21 mouse cellular contexts compared by ENCODE assay signal in the genomic region with DNA sequence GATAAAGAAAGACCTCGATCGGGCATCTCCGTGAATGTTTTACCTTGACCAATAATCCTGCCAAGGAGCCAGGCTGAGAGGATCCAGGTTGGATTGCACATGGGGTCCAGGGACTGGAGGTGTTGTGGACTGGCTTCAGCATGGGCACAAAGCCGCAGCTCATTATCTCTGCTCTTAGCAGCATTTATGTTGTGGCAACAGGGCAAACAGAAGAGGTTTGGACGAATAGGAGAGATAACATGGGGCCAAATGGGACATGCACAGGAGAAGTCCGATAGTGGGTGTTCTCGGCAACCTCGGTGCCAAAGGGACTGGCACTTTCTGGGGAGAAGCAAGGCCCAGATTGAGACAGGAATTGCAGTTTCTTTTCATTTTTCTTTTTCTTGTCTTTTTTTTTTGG.
A peak's percentile ranks its signal among the peaks of the same experiment; 100 is the strongest.
DNase-seq lines count a peak whose midpoint lies in the region; ATAC-seq and TF ChIP-seq lines count a peak whose summit lies in the region.
"Had no signal": no experiment of that assay in that cellular context is flagged by ENCODE, and none has a peak within 500 bp of the region (broad histone marks: within the 10 kb centered on the region; RNA-seq: fewer than 3 reads in every experiment).

No protein-coding gene starts in this region.

- H3K79me2 ChIP-seq in heart, adult 2 months (replicated peaks; ENCODE audit: control insufficient read depth, insufficient read depth, low read length): no peaks in the 10 kb centered on the region

- peak; percentile 31 to 71 for DNase-seq in heart, adult 2 months
- DNase-seq in heart, embryonic 10.5 days (ENCODE audit: low spot score): no peak
- DNase-seq in heart, adult 8-10 months (ENCODE audit: low spot score): peak; percentile 33
- DNase-seq in heart, postnatal 25 days (ENCODE audit: low spot score): peak; percentile 13
- DNase-seq in ovary, postnatal 10 days (ENCODE audit: low spot score): no peak
- no peak for DNase-seq in MN1 (ENCODE audit: low spot score)
- DNase-seq in spleen, postnatal 14 days (ENCODE audit: low spot score in 2 of 2): no peak
- DNase-seq: adrenal gland, adult 8-10 months; adrenal gland, postnatal 36 days; cerebellum, adult 8-10 months; cerebellum, postnatal 14 days; embryo, embryonic 11 days; kidney, adult 11 months; kidney, adult 9 months had no signal

- no peak for TF ChIP-seq POLR2A in heart, adult 2 months (IDR thresholded peaks at IDR 0.05; ENCODE audit: insufficient read depth, low read depth, low read length)

- 0 out of 2 replicates have a peak, but pooled peaks have one; percentile 49 for ATAC-seq in heart, embryonic 16.5 days (replicated peaks; ENCODE audit: extremely low read depth, insufficient read depth, low FRiP score)
- ATAC-seq: forebrain, embryonic 14.5 days had no signal

- no peaks in the 10 kb centered on the region for H3K4me1 ChIP-seq in heart, adult 2 months (ENCODE audit: control insufficient read depth, insufficient read depth, low read length)
- H3K4me1 ChIP-seq in heart, embryonic 10.5 days: peaks cover 11% of the 10 kb centered on the region; the same call in 1 of the 2 replicates
- peaks cover 5% of the 10 kb centered on the region for H3K4me1 ChIP-seq in heart, embryonic 16.5 days (ENCODE audit: control insufficient read depth, insufficient read depth, low read length)
- H3K4me1 ChIP-seq: hindbrain, embryonic 15.5 days had no signal

- H3K4me2 ChIP-seq in heart, embryonic 16.5 days (ENCODE audit: low read depth, low read length): no peak overlapping the region; the same call in 1 of the 2 replicates
- H3K4me2 ChIP-seq: embryonic facial prominence, embryonic 15.5 days; hindbrain, embryonic 15.5 days had no signal

- H3K27ac ChIP-seq in heart, adult 2 months: no peak overlapping the region; the same call in 1 of the 2 replicates
- no peak overlapping the region for H3K27ac ChIP-seq in heart, embryonic 10.5 days
- H3K27ac ChIP-seq in heart, embryonic 16.5 days (ENCODE audit: low read length): no peak overlapping the region
- H3K27ac ChIP-seq: forebrain, embryonic 10.5 days; hindbrain, embryonic 15.5 days had no signal

- no peak overlapping the region for H3K9ac ChIP-seq in heart, adult 2 months (ENCODE audit: low read depth, low read length)
- H3K9ac ChIP-seq in heart, embryonic 16.5 days (ENCODE audit: low read length): no peak overlapping the region
- H3K9ac ChIP-seq: embryonic facial prominence, embryonic 15.5 days; hindbrain, embryonic 15.5 days had no signal

- 47% methylated on average over 8 of the region's 8 CpGs for WGBS in heart, adult 2 months
- 65% methylated on average over 8 of the region's 8 CpGs for WGBS in heart, embryonic 10.5 days
- WGBS in heart, embryonic 16.5 days: 50% methylated on average over 8 of the region's 8 CpGs

- TF ChIP-seq EP300 in heart, adult 2 months (IDR thresholded peaks at IDR 0.05; ENCODE audit: insufficient read depth, low read depth, low read length): peak; percentile 73; the same call in 1 of the 2 replicates

- no peak overlapping the region for H3K4me3 ChIP-seq in heart, adult 2 months
- no peak overlapping the region for H3K4me3 ChIP-seq in heart, embryonic 10.5 days
- no peak overlapping the region for H3K4me3 ChIP-seq in heart, embryonic 16.5 days (ENCODE audit: low read length)
- H3K4me3 ChIP-seq: embryonic facial prominence, embryonic 15.5 days; erythroblast, embryonic 14.5 days; forebrain, embryonic 10.5 days; hindbrain, embryonic 15.5 days had no signal

- H3K36me3 ChIP-seq in heart, adult 2 months (ENCODE audit: control insufficient read depth, insufficient read depth, low read length): no peaks in the 10 kb centered on the region
- no peaks in the 10 kb centered on the region for H3K36me3 ChIP-seq in heart, embryonic 10.5 days
- no peaks in the 10 kb centered on the region for H3K36me3 ChIP-seq in heart, embryonic 16.5 days (ENCODE audit: control insufficient read depth, insufficient read depth)
- H3K36me3 ChIP-seq: embryonic facial prominence, embryonic 15.5 days; forebrain, embryonic 10.5 days; hindbrain, embryonic 15.5 days had no signal

- TF ChIP-seq CTCF in heart, adult 2 months (IDR thresholded peaks at IDR 0.05): no peak

- intact Hi-C loops in heart, adult 2 months (cut with DNase I): loop anchor here (10.0 kb wide), 1 partner anchor 137 kb away; no protein-coding TSS in a partner anchor
- intact Hi-C loops in heart, postnatal 25 days (cut with DNase I): loop anchor here (5.0 kb wide), 1 partner anchor 80 kb away; no protein-coding TSS in a partner anchor

- no peaks in the 10 kb centered on the region for H3K9me3 ChIP-seq in heart, embryonic 10.5 days
- H3K9me3 ChIP-seq in heart, embryonic 16.5 days (replicated peaks; ENCODE audit: control insufficient read depth, low read length): no peaks in the 10 kb centered on the region
- H3K9me3 ChIP-seq: embryonic facial prominence, embryonic 15.5 days; forebrain, embryonic 10.5 days; hindbrain, embryonic 15.5 days had no signal

- H3K27me3 ChIP-seq in heart, adult 2 months (ENCODE audit: control insufficient read depth, insufficient read depth, low read length): no peaks in the 10 kb centered on the region
- H3K27me3 ChIP-seq in heart, embryonic 10.5 days (ENCODE audit: insufficient read depth, poor library complexity, severe bottlenecking): no peaks in the 10 kb centered on the region
- no peaks in the 10 kb centered on the region for H3K27me3 ChIP-seq in heart, embryonic 16.5 days (ENCODE audit: control insufficient read depth, insufficient read depth, low read length)
- H3K27me3 ChIP-seq: CH12.LX; embryonic facial prominence, embryonic 15.5 days; hindbrain, embryonic 15.5 days had no signal

Comparison
In these comparisons a context has a peak if more than half of its experiments do, and no peak if none do; other contexts are left out.
1. DNase-seq: peak in heart, adult 2 months (2 of 2), heart, adult 8-10 months (single experiment) and heart, postnatal 25 days (single experiment); none in heart, embryonic 10.5 days (single experiment), ovary, postnatal 10 days (single experiment), MN1 (single experiment) and spleen, postnatal 14 days (0 of 2).